Mouse (Mus musculus): ENCODE results near the gene Nckipsd. TPM values are rescaled to one million over a fixed set of nuclear protein-coding genes. Genes with fewer than 3 reads are reported as not detected.

Nckipsd gene
- total RNA-seq, 1 experiment, result 17.4 TPM

DNA sequence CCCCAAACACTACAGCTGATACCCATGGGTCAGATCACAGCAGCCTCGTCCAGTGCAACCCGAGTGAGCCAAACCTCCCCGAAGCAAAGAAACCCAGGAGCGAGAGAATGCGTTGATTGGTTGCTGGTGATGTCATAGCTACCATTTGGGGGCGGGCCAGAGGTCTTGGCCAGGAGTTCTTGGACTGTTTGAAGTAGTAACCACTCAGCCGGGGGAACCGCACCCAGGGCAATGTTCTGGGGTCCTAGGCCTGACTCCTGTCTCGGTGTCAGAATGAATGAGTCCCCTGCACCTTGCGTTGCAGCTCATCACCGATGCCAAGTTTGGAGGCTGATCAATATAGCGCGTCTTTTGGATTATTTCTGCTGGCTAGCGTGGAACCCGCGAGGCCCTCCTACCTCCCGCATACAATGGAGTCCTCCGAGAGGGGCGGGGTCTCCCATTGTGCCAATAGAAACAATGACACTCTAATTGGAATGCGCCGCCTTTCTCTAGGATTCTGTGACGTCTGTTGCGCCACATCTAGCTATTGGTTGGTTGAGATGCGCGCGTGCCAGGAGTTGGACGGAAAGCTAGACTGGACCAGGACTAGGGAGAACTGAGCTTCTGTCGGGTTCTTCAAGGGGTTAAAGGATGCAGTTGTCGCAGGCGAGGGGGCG is 16.7 kb downstream of the Nckipsd start:
- Histone ChIP-seq H3K4me3 (ENCODE audit: insufficient read depth in 1 of 2, low read depth in 1 of 2, low read length in 2 of 2, poor library complexity in 1 of 2, severe bottlenecking in 1 of 2) (peak overlapping the region; percentile 66 to 74), H3K4me1 (ENCODE audit: control insufficient read depth in 2 of 2, insufficient read depth in 2 of 2, low read length in 2 of 2, poor library complexity in 1 of 2) (peaks cover 0 to 11% of the 10 kb centered on the region in 2 experiments; a peak in 1 of 4 replicates), H3K9me3 (ENCODE audit: control insufficient read depth, insufficient read depth, low read depth, low read length) (no peaks in the 10 kb centered on the region), H3K36me3 (ENCODE audit: control insufficient read depth, insufficient read depth, low read length, poor library complexity, severe bottlenecking) (no peaks in the 10 kb centered on the region), H3K9ac (ENCODE audit: insufficient read depth, low read depth, low read length, poor library complexity, severe bottlenecking) (peak overlapping the region; percentile 93), H3K27ac (ENCODE audit: insufficient read depth, low read depth, low read length, poor library complexity, severe bottlenecking) (peak overlapping the region; percentile 71; the same call in 1 of the 2 replicates)
- TF ChIP-seq ZNF384 (IDR thresholded peaks at IDR 0.05; ENCODE audit: low read depth, low read length), result no peak
- TF ChIP-seq MAFK (IDR thresholded peaks at IDR 0.05; ENCODE audit: insufficient read depth, low read depth, low read length), result no peak
- no peak; the same call in 1 of the 2 replicates for TF ChIP-seq HCFC1 (IDR thresholded peaks at IDR 0.05; ENCODE audit: borderline replicate concordance, insufficient read depth, low read length)
- no peak for TF ChIP-seq ZC3H11A (IDR thresholded peaks at IDR 0.05; ENCODE audit: borderline replicate concordance, low read depth, low read length)
- DNase-seq (ENCODE audit: low read depth, low spot score), result peak; percentile 96
- in situ Hi-C loops (cut with MboI; ENCODE audit: low sequenced_read_pairs in 2 of 2, unreplicated experiment in 2 of 2), result no loop called here

DNA sequence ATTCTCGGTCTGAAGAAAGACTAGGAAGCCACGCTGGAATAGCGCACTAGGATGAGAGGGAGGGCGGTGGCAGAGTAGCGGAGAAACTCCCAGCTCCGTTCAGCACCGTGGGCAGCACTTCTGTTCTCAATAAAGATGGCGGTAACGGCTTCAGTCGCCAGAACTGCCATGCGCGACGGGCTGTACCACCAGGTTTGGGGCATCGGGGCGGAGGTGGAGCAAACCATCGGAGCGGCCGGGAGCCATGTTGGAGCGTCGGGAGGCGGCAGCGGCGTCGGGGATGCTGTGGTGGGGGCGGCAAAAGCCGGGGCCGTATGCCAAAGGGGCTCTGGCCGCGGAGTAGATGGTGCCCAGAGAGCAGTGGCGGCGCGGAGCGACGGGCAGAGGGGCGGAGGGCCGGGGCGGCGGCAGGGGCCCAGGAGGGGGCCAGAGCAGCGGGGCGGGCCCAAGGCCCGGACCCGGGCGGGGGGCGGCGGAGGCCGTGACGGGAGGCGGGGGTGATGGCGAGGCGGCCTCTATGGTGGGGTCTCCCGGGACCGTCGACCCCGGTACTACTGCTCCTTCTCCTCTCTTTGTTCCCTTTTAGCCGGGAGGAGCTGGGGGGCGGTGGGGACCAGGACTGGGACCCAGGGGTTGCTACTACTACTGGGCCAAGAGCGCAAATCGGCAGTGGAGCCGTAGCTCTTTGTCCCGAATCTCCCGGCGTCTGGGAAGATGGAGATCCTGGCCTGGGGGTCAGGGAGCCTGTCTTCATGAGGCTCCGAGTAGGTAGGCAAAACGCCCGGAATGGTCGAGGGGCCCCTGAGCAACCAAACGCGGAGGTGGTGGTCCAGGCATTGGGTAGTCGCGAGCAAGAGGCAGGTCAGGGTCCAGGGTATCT is 17.9 kb downstream of the Nckipsd start, which contains the start of gene Celsr3:
TSS of gene Celsr3 (plus strand) at position 501 of the 880 bp plus-strand sequence.
- H3K4me1 ChIP-seq (ENCODE audit: control insufficient read depth in 2 of 2, insufficient read depth in 2 of 2, low read length in 2 of 2, poor library complexity in 1 of 2), result peaks cover 0 to 11% of the 10 kb centered on the region in 2 experiments; a peak in 1 of 4 replicates
- in situ Hi-C loops (cut with MboI; ENCODE audit: low sequenced_read_pairs in 2 of 2, unreplicated experiment in 2 of 2), result no loop called here
- TF ChIP-seq CHD2 (IDR thresholded peaks at IDR 0.05; ENCODE audit: low read depth, low read length), result no peak
- TF ChIP-seq ZNF384 (IDR thresholded peaks at IDR 0.05; ENCODE audit: low read depth, low read length), result no peak
- TF ChIP-seq ZC3H11A (IDR thresholded peaks at IDR 0.05; ENCODE audit: borderline replicate concordance, low read depth, low read length), result no peak
- peak; percentile 91 for TF ChIP-seq HCFC1 (IDR thresholded peaks at IDR 0.05; ENCODE audit: borderline replicate concordance, insufficient read depth, low read length)
- no peak for TF ChIP-seq MAFK (IDR thresholded peaks at IDR 0.05; ENCODE audit: insufficient read depth, low read depth, low read length)
- peak within 1 kb of the TSS; percentile 66 to 86 for H3K4me3 ChIP-seq (ENCODE audit: insufficient read depth in 1 of 2, low read depth in 1 of 2, low read length in 2 of 2, poor library complexity in 1 of 2, severe bottlenecking in 1 of 2)
- no peaks in the 10 kb centered on the region for H3K36me3 ChIP-seq (ENCODE audit: control insufficient read depth, insufficient read depth, low read length, poor library complexity, severe bottlenecking)
- H3K9ac ChIP-seq (ENCODE audit: insufficient read depth, low read depth, low read length, poor library complexity, severe bottlenecking), result peak within 1 kb of the TSS; percentile 69
- no peaks in the 10 kb centered on the region for H3K9me3 ChIP-seq (ENCODE audit: control insufficient read depth, insufficient read depth, low read depth, low read length)
- H3K27ac ChIP-seq (ENCODE audit: insufficient read depth, low read depth, low read length, poor library complexity, severe bottlenecking), result no peak within 1 kb of the TSS
- DNase-seq (ENCODE audit: low read depth, low spot score), result peak; percentile 90

DNA sequence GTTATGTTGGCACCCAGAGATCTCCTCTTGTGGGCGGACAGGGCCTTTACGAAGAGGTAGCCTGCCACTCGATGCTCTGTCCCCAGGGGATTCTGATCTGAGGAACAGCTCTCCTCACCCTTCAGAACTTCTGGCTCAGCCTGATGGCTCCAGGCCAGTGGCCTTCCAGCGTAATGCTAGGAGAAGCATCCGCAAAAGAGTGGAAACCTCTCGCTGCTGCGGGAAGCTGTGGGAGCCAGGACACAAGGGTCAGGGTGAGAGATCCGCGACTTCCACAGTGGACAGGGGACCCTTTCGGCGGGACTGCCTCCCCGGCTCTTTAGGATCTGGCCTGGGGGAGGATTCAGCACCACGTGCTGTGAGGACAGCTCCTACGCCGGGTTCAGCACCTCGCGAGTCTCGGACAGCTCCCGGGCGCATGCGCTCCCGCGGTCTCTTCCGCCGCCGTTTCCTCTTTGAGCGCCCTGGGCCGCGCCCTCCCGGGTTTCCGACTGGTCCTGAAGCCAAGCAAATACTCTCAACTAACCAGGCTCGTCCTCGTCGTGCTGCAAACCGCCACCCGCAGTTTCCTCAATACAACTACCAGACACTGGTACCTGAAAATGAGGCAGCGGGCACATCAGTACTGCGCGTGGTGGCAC is 18.7 kb downstream of the Nckipsd start:
- TF ChIP-seq ZNF384 (IDR thresholded peaks at IDR 0.05; ENCODE audit: low read depth, low read length) (no peak), CHD2 (IDR thresholded peaks at IDR 0.05; ENCODE audit: low read depth, low read length) (no peak), MAFK (IDR thresholded peaks at IDR 0.05; ENCODE audit: insufficient read depth, low read depth, low read length) (no peak), HCFC1 (IDR thresholded peaks at IDR 0.05; ENCODE audit: borderline replicate concordance, insufficient read depth, low read length) (peak; percentile 61; the same call in 1 of the 2 replicates), ZC3H11A (IDR thresholded peaks at IDR 0.05; ENCODE audit: borderline replicate concordance, low read depth, low read length) (no peak)
- Histone ChIP-seq H3K9ac (ENCODE audit: insufficient read depth, low read depth, low read length, poor library complexity, severe bottlenecking) (0 out of 2 replicates have a peak overlapping the region, but pooled peaks have one; percentile 27), H3K4me1 (ENCODE audit: control insufficient read depth in 2 of 2, insufficient read depth in 2 of 2, low read length in 2 of 2, poor library complexity in 1 of 2) (peaks cover 0 to 13% of the 10 kb centered on the region in 2 experiments; a peak in 1 of 4 replicates), H3K27ac (ENCODE audit: insufficient read depth, low read depth, low read length, poor library complexity, severe bottlenecking) (no peak overlapping the region), H3K36me3 (ENCODE audit: control insufficient read depth, insufficient read depth, low read length, poor library complexity, severe bottlenecking) (no peaks in the 10 kb centered on the region), H3K4me3 (ENCODE audit: insufficient read depth in 1 of 2, low read depth in 1 of 2, low read length in 2 of 2, poor library complexity in 1 of 2, severe bottlenecking in 1 of 2) (peak overlapping the region; percentile 58 to 86), H3K9me3 (ENCODE audit: control insufficient read depth, insufficient read depth, low read depth, low read length) (no peaks in the 10 kb centered on the region)
- DNase-seq (ENCODE audit: low read depth, low spot score), result no peak
- in situ Hi-C loops (cut with MboI; ENCODE audit: low sequenced_read_pairs in 2 of 2, unreplicated experiment in 2 of 2), result no loop called here

DNA sequence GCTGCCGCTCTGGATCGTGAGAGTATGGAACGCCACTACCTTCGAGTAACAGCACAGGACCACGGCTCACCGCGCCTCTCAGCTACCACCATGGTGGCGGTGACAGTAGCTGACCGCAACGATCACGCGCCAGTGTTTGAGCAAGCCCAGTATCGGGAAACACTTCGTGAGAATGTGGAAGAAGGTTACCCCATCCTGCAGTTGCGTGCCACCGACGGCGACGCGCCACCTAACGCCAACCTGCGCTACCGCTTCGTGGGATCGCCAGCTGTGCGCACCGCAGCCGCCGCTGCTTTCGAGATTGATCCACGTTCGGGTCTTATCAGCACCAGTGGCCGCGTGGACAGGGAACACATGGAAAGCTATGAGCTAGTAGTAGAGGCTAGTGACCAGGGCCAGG is 19.3 kb downstream of the Nckipsd start:
- DNase-seq (ENCODE audit: low read depth, low spot score), result no peak
- 0 out of 2 replicates have a peak overlapping the region, but pooled peaks have one; percentile 27 for H3K9ac ChIP-seq (ENCODE audit: insufficient read depth, low read depth, low read length, poor library complexity, severe bottlenecking)
- in situ Hi-C loops (cut with MboI; ENCODE audit: low sequenced_read_pairs in 2 of 2, unreplicated experiment in 2 of 2), result no loop called here
- H3K4me3 ChIP-seq (ENCODE audit: insufficient read depth in 1 of 2, low read depth in 1 of 2, low read length in 2 of 2, poor library complexity in 1 of 2, severe bottlenecking in 1 of 2), result peak overlapping the region; percentile 57 to 58
- no peak overlapping the region for H3K27ac ChIP-seq (ENCODE audit: insufficient read depth, low read depth, low read length, poor library complexity, severe bottlenecking)
- TF ChIP-seq ZC3H11A (IDR thresholded peaks at IDR 0.05; ENCODE audit: borderline replicate concordance, low read depth, low read length) (no peak), CHD2 (IDR thresholded peaks at IDR 0.05; ENCODE audit: low read depth, low read length) (no peak), HCFC1 (IDR thresholded peaks at IDR 0.05; ENCODE audit: borderline replicate concordance, insufficient read depth, low read length) (no peak), MAFK (IDR thresholded peaks at IDR 0.05; ENCODE audit: insufficient read depth, low read depth, low read length) (no peak), ZNF384 (IDR thresholded peaks at IDR 0.05; ENCODE audit: low read depth, low read length) (no peak)
- no peaks in the 10 kb centered on the region for H3K9me3 ChIP-seq (ENCODE audit: control insufficient read depth, insufficient read depth, low read depth, low read length)
- H3K36me3 ChIP-seq (ENCODE audit: control insufficient read depth, insufficient read depth, low read length, poor library complexity, severe bottlenecking), result no peaks in the 10 kb centered on the region
- peaks cover 0 to 13% of the 10 kb centered on the region in 2 experiments; a peak in 1 of 4 replicates for H3K4me1 ChIP-seq (ENCODE audit: control insufficient read depth in 2 of 2, insufficient read depth in 2 of 2, low read length in 2 of 2, poor library complexity in 1 of 2)
